15 mouse cellular contexts compared by ENCODE assay signal in genomic region chr6:39469427-39469826, GRCm38 (mm10).
"Had no signal": no experiment of that assay in that cellular context is flagged by ENCODE, and none has a peak within 500 bp of the region (broad histone marks: within the 10 kb centered on the region; RNA-seq: fewer than 3 reads in every experiment).

No protein-coding gene starts in this region.

- H3K4me1 ChIP-seq: midbrain, embryonic 12.5 days; stomach, embryonic 15.5 days had no signal

- H3K27me3 ChIP-seq: midbrain, embryonic 12.5 days; neural tube, embryonic 13.5 days; stomach, embryonic 15.5 days had no signal

- ATAC-seq: midbrain, embryonic 16.5 days had no signal

- H3K9me3 ChIP-seq: midbrain, embryonic 10.5 days; midbrain, embryonic 12.5 days; neural tube, embryonic 13.5 days; stomach, embryonic 15.5 days had no signal

- H3K4me3 ChIP-seq: midbrain, embryonic 10.5 days; midbrain, embryonic 12.5 days; myocyte; neural tube, embryonic 13.5 days; stomach, embryonic 15.5 days had no signal

- DNase-seq: lung, adult 18-20 months; lung, embryonic 14.5 days; lung, postnatal 10 days; lung, postnatal 4 days; midbrain, embryonic 14.5 days; right cerebral cortex, postnatal 14 days; thymus, adult 2 months; thymus, postnatal 14 days; thymus, postnatal 36 days had no signal
